Mouse (Mus musculus): Measurements from ENCODE around the gene Epha2. TPM values are rescaled to one million over a fixed set of nuclear protein-coding genes. Genes with fewer than 3 reads are reported as not detected.

Gene Epha2
- 7.6 and 8.5 TPM in 2 replicates for polyA plus RNA-seq (2015; fragmentation: Nextera tagmentation; extraction: Ambion mirVana)

DNA sequence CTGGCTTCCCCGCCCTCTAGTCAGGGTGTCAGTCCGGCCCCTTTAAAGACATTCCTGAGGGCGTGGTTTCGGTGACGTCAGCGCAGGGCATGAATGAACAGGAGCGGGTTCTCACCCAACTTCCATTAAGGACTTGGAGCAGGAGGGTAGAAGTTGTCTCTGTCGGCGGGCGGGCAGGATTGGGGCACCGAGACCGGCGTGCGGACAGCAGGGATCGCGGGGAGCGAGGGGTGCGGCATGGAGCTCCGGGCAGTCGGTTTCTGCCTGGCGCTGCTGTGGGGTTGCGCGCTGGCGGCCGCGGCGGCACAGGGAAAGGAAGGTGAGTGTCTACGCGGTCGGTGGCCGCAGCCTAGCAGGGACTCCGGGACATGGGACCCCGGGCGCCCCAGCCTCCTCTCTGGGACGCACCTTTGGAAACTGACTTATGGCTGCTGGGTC, at the start of gene Epha2:
Gene Epha2 (plus strand): TSS at position 125 of the 438 bp plus-strand sequence.
- peak within 1 kb of the TSS; percentile 81 for H3K4me3 ChIP-seq (ENCODE audit: low read length)
- H3K9me3 ChIP-seq (ENCODE audit: control insufficient read depth, low read length): no peaks in the 10 kb centered on the region
- peak; percentile 60 for ATAC-seq
- no peaks in the 10 kb centered on the region for H3K36me3 ChIP-seq (ENCODE audit: control insufficient read depth, insufficient read depth, low read length)
- H3K9ac ChIP-seq (ENCODE audit: low read depth, low read length): peak within 1 kb of the TSS; percentile 84
- under 1% methylated on average over 35 of the region's 35 CpGs for WGBS
- H3K27me3 ChIP-seq (replicated peaks; ENCODE audit: control insufficient read depth, insufficient read depth, low read length): no peaks in the 10 kb centered on the region
- H3K4me1 ChIP-seq (ENCODE audit: control insufficient read depth, insufficient read depth, low read length): peaks cover 25% of the 10 kb centered on the region
- H3K27ac ChIP-seq (ENCODE audit: low read length): peak within 1 kb of the TSS; percentile 60
- H3K4me2 ChIP-seq (ENCODE audit: low read depth, low read length): peak within 1 kb of the TSS; percentile 84

DNA sequence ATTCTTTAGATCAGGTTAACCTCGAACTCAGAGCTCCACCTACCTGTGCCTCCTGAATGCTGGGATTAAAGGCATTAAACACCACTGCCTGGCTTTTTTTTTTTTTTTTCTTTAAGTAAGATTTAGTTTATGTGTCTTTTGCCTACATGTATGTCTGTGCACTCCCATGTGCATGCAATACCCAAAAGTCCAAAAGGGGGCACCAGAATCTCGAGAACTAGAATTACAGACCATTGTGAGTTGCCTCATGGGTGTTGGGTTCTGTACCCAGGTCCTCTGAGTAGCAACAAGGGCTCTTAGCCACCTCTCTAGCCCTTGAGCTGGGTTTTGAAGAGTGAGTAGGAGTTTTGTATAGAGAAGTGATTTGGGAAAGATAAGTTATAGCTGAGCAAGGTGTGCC, 48.4 kb upstream of the Epha2 start:
- Histone ChIP-seq H3K27me3 (replicated peaks; ENCODE audit: control insufficient read depth, insufficient read depth, low read length) (0 out of 2 replicates have a peak, but pooled peaks cover 3% of the 10 kb centered on the region), H3K9ac (ENCODE audit: low read depth, low read length) (no peak overlapping the region), H3K27ac (ENCODE audit: low read length) (no peak overlapping the region), H3K4me1 (ENCODE audit: control insufficient read depth, insufficient read depth, low read length) (peaks cover 22% of the 10 kb centered on the region), H3K4me3 (ENCODE audit: low read length) (no peak overlapping the region), H3K4me2 (ENCODE audit: low read depth, low read length) (no peak overlapping the region), H3K36me3 (ENCODE audit: control insufficient read depth, insufficient read depth, low read length) (peaks cover 17% of the 10 kb centered on the region; the same call in 1 of the 2 replicates), H3K9me3 (ENCODE audit: control insufficient read depth, low read length) (no peaks in the 10 kb centered on the region)
- no peak for ATAC-seq
- WGBS: 78% methylated on average over 2 of the region's 2 CpGs

- Histone ChIP-seq H3K36me3 (ENCODE audit: control insufficient read depth, insufficient read depth, low read length) (peaks cover 15% of the 10 kb centered on the region; the same call in 1 of the 2 replicates), H3K4me3 (ENCODE audit: low read length) (no peak overlapping the region), H3K9ac (ENCODE audit: low read depth, low read length) (peak overlapping the region; percentile 30; the same call in 1 of the 2 replicates), H3K4me1 (ENCODE audit: control insufficient read depth, insufficient read depth, low read length) (peaks cover 12% of the 10 kb centered on the region; the same call in 1 of the 2 replicates), H3K4me2 (ENCODE audit: low read depth, low read length) (no peak overlapping the region), H3K9me3 (ENCODE audit: control insufficient read depth, low read length) (no peaks in the 10 kb centered on the region), H3K27ac (ENCODE audit: low read length) (peak overlapping the region; percentile 35; the same call in 1 of the 2 replicates), H3K27me3 (replicated peaks; ENCODE audit: control insufficient read depth, insufficient read depth, low read length) (no peaks in the 10 kb centered on the region)
- 57% methylated on average over 16 of the region's 16 CpGs for WGBS
- peak; percentile 37; the same call in 1 of the 2 replicates for ATAC-seq
These were observed 46.8 kb upstream of the Epha2 start for GRCm38 (mm10) chr4:141254234-141254633.

GRCm38 (mm10) chr4:141257440-141257839, 43.6 kb upstream of the Epha2 start:
- Histone ChIP-seq H3K9me3 (ENCODE audit: control insufficient read depth, low read length) (0 out of 2 replicates have a peak, but pooled peaks cover 3% of the 10 kb centered on the region), H3K36me3 (ENCODE audit: control insufficient read depth, insufficient read depth, low read length) (0 out of 2 replicates have a peak, but pooled peaks cover 9% of the 10 kb centered on the region), H3K4me1 (ENCODE audit: control insufficient read depth, insufficient read depth, low read length) (peaks cover 22% of the 10 kb centered on the region), H3K27ac (ENCODE audit: low read length) (no peak overlapping the region), H3K4me3 (ENCODE audit: low read length) (no peak overlapping the region), H3K4me2 (ENCODE audit: low read depth, low read length) (no peak overlapping the region), H3K9ac (ENCODE audit: low read depth, low read length) (no peak overlapping the region), H3K27me3 (replicated peaks; ENCODE audit: control insufficient read depth, insufficient read depth, low read length) (no peaks in the 10 kb centered on the region)
- ATAC-seq: no peak
- WGBS: 72% methylated on average over 5 of the region's 5 CpGs

- Histone ChIP-seq H3K27me3 (replicated peaks; ENCODE audit: control insufficient read depth, insufficient read depth, low read length) (no peaks in the 10 kb centered on the region), H3K9me3 (ENCODE audit: control insufficient read depth, low read length) (0 out of 2 replicates have a peak, but pooled peaks cover 3% of the 10 kb centered on the region), H3K4me3 (ENCODE audit: low read length) (no peak overlapping the region; the same call in 1 of the 2 replicates), H3K4me2 (ENCODE audit: low read depth, low read length) (peak overlapping the region; percentile 47; the same call in 1 of the 2 replicates), H3K4me1 (ENCODE audit: control insufficient read depth, insufficient read depth, low read length) (peaks cover 13% of the 10 kb centered on the region), H3K36me3 (ENCODE audit: control insufficient read depth, insufficient read depth, low read length) (0 out of 2 replicates have a peak, but pooled peaks cover 9% of the 10 kb centered on the region), H3K9ac (ENCODE audit: low read depth, low read length) (no peak overlapping the region), H3K27ac (ENCODE audit: low read length) (no peak overlapping the region)
- ATAC-seq: no peak
- 75% methylated on average over 12 of the region's 12 CpGs for WGBS
These were observed 41.6 kb upstream of the Epha2 start for GRCm38 (mm10) chr4:141259413-141259812.

- Histone ChIP-seq H3K27me3 (replicated peaks; ENCODE audit: control insufficient read depth, insufficient read depth, low read length) (no peaks in the 10 kb centered on the region), H3K4me1 (ENCODE audit: control insufficient read depth, insufficient read depth, low read length) (peaks cover 9% of the 10 kb centered on the region), H3K36me3 (ENCODE audit: control insufficient read depth, insufficient read depth, low read length) (0 out of 2 replicates have a peak, but pooled peaks cover 9% of the 10 kb centered on the region), H3K9ac (ENCODE audit: low read depth, low read length) (0 out of 2 replicates have a peak overlapping the region, but pooled peaks have one; percentile 9), H3K4me3 (ENCODE audit: low read length) (peak overlapping the region; percentile 34), H3K4me2 (ENCODE audit: low read depth, low read length) (peak overlapping the region; percentile 47), H3K27ac (ENCODE audit: low read length) (no peak overlapping the region), H3K9me3 (ENCODE audit: control insufficient read depth, low read length) (0 out of 2 replicates have a peak, but pooled peaks cover 3% of the 10 kb centered on the region)
- ATAC-seq: peak; percentile 66
- WGBS: 40% methylated on average over 16 of the region's 16 CpGs
These were observed 40.9 kb upstream of the Epha2 start for GRCm38 (mm10) chr4:141260007-141260723.

GRCm38 (mm10) chr4:141262906-141263637, 38.0 kb upstream of the Epha2 start:
- Histone ChIP-seq H3K27me3 (replicated peaks; ENCODE audit: control insufficient read depth, insufficient read depth, low read length) (no peaks in the 10 kb centered on the region), H3K36me3 (ENCODE audit: control insufficient read depth, insufficient read depth, low read length) (no peaks in the 10 kb centered on the region), H3K4me2 (ENCODE audit: low read depth, low read length) (no peak overlapping the region), H3K27ac (ENCODE audit: low read length) (no peak overlapping the region), H3K4me3 (ENCODE audit: low read length) (no peak overlapping the region), H3K4me1 (ENCODE audit: control insufficient read depth, insufficient read depth, low read length) (peaks cover 9% of the 10 kb centered on the region), H3K9ac (ENCODE audit: low read depth, low read length) (no peak overlapping the region), H3K9me3 (ENCODE audit: control insufficient read depth, low read length) (peaks cover 7% of the 10 kb centered on the region; the same call in 1 of the 2 replicates)
- 79% methylated on average over 10 of the region's 10 CpGs for WGBS
- no peak for ATAC-seq

DNA sequence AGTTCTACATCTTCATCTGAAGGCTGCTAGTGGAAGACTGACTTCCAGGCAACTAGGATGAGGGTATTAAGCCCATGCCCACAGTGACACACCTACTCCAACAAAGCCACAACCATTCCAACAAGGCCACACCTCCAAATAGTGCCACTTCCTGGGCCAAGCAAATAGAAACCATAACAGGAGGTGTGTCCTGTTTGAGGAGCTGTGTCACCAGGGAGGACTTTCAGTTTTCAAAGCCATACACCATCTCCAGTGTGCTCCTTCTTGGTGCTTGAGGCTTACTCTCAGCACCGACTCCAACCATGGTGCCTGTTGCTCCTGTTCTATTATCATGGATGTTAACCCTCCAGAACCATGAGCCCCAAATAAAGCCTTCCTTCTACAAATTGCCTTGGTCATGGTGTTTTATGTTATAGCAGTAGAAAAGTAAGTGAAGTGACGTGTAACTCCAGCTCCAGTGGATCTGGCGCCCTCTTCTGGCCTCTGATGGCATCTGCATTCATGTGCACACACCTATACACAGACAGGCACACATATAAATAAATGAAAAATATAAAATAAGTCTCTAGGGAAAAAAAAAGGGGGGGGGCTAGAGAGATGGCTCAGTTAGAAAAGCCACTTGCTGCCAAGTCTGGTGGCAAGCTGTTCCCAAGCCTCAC, 34.9 kb upstream of the Epha2 start:
- 90% methylated on average over 3 of the region's 3 CpGs for WGBS
- Histone ChIP-seq H3K4me1 (ENCODE audit: control insufficient read depth, insufficient read depth, low read length) (no peaks in the 10 kb centered on the region), H3K4me2 (ENCODE audit: low read depth, low read length) (no peak overlapping the region), H3K9me3 (ENCODE audit: control insufficient read depth, low read length) (peaks cover 7% of the 10 kb centered on the region; the same call in 1 of the 2 replicates), H3K9ac (ENCODE audit: low read depth, low read length) (no peak overlapping the region), H3K27me3 (replicated peaks; ENCODE audit: control insufficient read depth, insufficient read depth, low read length) (no peaks in the 10 kb centered on the region), H3K27ac (ENCODE audit: low read length) (no peak overlapping the region), H3K4me3 (ENCODE audit: low read length) (no peak overlapping the region), H3K36me3 (ENCODE audit: control insufficient read depth, insufficient read depth, low read length) (no peaks in the 10 kb centered on the region)
- ATAC-seq: no peak
